Mouse (Mus musculus) cortical plate, adult 2 months (tissue): ENCODE data around the gene Mapt. TPM values are rescaled to one million over a fixed set of nuclear protein-coding genes. Genes with fewer than 3 reads are reported as not detected.
A peak's percentile ranks its signal among the peaks of the same experiment; 100 is the strongest.
"Not testable (repeated sequence)": the region's sequence is repeated elsewhere in the genome, so short reads cannot be mapped to it uniquely, and the experiment has no call there.

Experiments
- H3K27ac ChIP-seq: fragments of 200-500 bp; 2 replicates; pipeline ENCODE4 v1.5.1; 2012; ENCODE audit warnings: low read length, control low read depth, inconsistent platforms; ENCODE audit not compliant: insufficient read depth
- H3K4me1 ChIP-seq: fragments of 200-500 bp; 2 replicates; pipeline ENCODE4 v1.6.1; 2011; ENCODE audit warnings: low read length; ENCODE audit not compliant: control insufficient read depth, insufficient read depth
- H3K4me3 ChIP-seq: fragments of 200-500 bp; 2 replicates; pipeline ENCODE4 v1.5.1; 2011; ENCODE audit warnings: mild to moderate bottlenecking, low read length, control low read depth; ENCODE audit not compliant: insufficient read depth
- CTCF ChIP-seq: fragments of 200-500 bp; IDR thresholded peaks from 2 replicates; pipeline ENCODE4 v1.5.1; 2011; ENCODE audit warnings: mild to moderate bottlenecking, control low read depth, low read length; ENCODE audit not compliant: insufficient read depth; ENCODE audit errors: extremely low read depth
- POLR2A ChIP-seq: fragments of 200-500 bp; IDR thresholded peaks from 2 replicates; pipeline ENCODE4 v1.6.1; 2011; ENCODE audit warnings: mild to moderate bottlenecking, low read length, control low read depth; ENCODE audit not compliant: insufficient read depth; ENCODE audit errors: extremely low read depth
- polyA plus RNA-seq: library from polyadenylated mRNA; depleted of rRNA; stranded (reverse); fragments of >200 nt; gene quantifications from 2 replicates; pipeline ENCODE4 v1.2.3, GENCODE M21; 2012

Gene Mapt
- polyA plus RNA-seq, 1 experiment, result 270 TPM

DNA sequence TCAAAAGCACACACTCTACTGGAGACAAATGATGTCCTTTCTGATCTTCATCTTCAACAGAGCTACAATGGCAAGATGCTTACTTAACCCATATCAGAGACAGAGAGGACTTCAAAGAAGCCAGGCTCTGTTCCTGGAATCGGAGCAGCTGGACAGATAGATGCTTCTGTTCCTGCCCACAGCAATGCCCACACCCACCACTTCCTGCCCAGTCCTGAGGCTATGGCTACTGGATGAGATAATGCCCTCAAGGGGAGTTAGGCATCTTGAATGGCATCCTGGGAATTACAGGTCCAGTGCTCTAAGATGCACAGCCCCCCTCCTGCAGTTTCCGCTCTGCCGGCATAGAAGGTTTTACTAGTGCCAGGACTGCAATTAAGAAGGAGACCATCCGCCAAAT, 24.6 kb upstream of the Mapt start:
- Histone ChIP-seq H3K4me1 (no peaks in the 10 kb centered on the region), H3K4me3 (no peak overlapping the region), H3K27ac (no peak overlapping the region)
- no peak for TF ChIP-seq CTCF
- TF ChIP-seq POLR2A, result no peak

DNA sequence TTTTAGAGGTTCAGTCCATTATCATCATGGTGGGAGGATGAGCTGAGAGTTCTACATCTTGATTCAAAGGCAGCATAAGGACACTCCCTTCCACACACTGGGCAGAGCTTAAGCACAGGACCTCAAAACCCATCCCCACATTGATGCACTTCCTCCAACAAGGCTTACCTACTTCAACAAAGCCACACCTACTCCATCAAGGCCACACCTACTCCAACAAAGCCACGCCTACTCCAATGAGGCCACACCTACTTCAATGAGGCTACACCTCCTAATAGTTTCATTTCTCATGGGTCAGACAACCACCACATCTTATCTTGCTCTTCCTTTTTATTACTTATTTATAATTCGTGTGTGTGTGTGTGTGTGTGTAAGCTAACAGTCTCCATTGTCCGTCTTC, 22.1 kb upstream of the Mapt start:
- H3K4me3 ChIP-seq, result no peak overlapping the region
- H3K4me1 ChIP-seq, result no peaks in the 10 kb centered on the region
- TF ChIP-seq CTCF (no peak), POLR2A (no peak)
- no peak overlapping the region for H3K27ac ChIP-seq

DNA sequence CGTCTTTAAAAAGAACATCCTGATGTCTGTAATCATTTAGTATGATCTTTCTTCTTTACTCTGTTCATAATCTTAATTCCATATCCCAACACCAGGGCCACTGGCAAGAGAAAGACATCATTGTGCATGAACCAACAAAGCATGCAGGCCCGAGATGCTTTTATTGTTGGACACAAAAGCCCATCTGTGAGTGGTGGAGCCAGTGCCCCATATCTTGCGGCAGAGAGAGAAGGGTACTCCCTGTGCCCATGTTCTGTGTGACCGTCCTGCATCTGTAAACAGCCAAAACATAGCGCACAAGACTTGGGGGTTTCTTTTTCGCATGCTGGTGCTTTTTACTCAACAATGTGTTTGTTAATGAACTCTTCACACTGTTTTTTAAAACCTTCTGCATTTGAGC, 19.9 kb upstream of the Mapt start:
- H3K4me1 ChIP-seq, result no peaks in the 10 kb centered on the region
- TF ChIP-seq POLR2A, result no peak
- no peak for TF ChIP-seq CTCF
- no peak overlapping the region for H3K4me3 ChIP-seq
- peak overlapping the region; percentile 78; the same call in 1 of the 2 replicates for H3K27ac ChIP-seq

DNA sequence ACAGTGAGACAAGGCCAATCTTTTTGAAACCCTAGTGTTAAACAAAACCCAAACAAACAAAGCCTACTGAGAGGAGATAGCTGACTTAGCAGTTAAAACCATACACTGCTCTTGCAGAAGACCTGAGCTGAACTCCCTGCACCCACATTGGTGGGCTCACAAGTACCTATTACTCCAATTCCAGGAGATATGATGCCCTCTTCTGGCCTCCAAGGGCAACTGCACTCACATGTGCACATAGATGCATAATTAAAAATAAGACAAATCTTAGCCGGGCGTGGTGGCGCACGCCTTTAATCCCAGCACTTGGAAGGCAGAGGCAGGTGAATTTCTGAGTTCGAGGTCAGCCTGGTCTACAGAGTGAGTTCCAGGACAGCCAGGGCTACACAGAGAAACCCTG, 17.1 kb upstream of the Mapt start:
- not testable (repeated sequence) for H3K4me3 ChIP-seq, H3K4me1 ChIP-seq, H3K27ac ChIP-seq

DNA sequence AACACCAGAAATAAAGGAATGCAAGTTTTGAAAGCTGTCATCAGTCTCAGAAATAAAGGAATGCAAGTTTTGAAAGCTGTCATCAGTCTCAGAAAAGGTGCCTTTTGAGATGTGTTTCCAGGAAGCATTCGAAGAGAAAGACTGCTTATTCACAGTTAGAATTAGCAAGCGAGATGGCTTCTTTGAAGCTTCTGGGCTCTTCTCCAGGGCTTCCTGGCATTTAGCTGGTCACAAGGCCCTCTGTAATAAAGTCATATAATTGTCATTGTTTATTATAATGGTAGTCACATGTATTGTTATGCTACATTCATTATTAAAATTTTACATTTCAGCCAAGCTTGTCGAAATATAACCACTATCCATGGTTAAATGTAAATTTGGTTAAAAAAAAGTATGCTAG, 13.1 kb upstream of the Mapt start:
- Histone ChIP-seq H3K27ac (no peak overlapping the region), H3K4me1 (no peaks in the 10 kb centered on the region), H3K4me3 (no peak overlapping the region)
- TF ChIP-seq CTCF (no peak), POLR2A (no peak)

DNA sequence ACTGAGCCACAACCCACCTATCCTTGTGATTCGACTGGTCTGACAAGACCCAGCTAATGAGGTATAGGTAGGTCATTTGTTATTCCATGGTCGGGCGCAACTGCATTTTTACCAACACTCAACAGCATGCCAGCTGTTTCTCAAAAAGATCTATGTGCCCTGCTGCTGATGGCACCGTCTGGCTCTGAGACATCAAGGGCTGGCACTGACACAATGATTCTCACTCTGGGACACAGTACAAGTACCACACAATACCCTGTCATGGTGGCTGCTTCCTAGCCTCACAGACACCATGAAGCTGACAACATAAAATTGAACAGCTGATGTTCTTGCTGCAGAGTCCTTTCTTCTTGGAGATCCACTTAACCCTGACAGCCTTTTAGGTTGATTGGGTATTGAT, 10.9 kb upstream of the Mapt start:
- H3K4me3 ChIP-seq, result no peak overlapping the region
- no peaks in the 10 kb centered on the region for H3K4me1 ChIP-seq
- TF ChIP-seq POLR2A (no peak), CTCF (no peak)
- 0 out of 2 replicates have a peak overlapping the region, but pooled peaks have one; percentile 32 for H3K27ac ChIP-seq

DNA sequence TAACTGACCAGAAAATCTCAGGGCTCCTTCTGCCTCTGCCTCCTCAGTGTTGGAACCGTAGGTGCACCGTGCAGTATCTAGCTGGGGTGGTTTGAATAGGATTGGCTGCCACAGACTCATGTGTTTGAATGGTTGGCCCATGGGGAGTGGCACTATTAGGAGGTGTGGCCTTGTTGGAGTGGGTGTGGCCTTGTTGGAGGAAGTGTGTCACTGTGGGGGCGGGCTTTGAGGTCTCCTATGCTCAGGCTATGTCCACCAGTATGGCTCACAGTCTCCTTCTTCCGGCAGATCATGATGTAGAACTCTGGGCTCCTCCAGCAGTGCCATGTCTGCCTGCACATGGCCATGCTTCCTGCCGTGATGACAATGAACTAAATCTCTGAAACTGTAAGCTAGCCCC, 9.4 kb upstream of the Mapt start:
- TF ChIP-seq POLR2A, result no peak
- no peak for TF ChIP-seq CTCF
- H3K27ac ChIP-seq, result no peak overlapping the region
- H3K4me3 ChIP-seq, result no peak overlapping the region
- no peaks in the 10 kb centered on the region for H3K4me1 ChIP-seq

DNA sequence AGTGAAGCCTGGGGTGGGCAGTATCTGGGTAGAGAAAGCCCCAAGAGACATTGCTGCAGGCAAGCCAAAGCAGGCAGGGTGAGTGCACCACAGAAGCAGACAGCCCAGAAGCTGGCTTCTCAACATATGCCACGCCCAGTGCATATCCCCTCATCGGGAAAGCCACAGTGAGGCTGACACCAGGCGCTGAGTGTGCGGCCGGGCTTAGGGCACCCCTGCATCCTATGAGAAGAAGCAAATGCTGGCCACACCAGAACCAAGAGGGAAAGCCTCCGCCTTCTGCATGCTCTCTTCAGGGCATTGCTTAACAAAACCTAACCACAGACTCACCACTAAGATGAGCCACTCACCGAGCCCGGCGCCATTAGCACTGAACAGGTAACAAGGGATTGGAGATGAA, 7.9 kb upstream of the Mapt start:
- no peak overlapping the region for H3K27ac ChIP-seq
- H3K4me3 ChIP-seq, result no peak overlapping the region
- no peaks in the 10 kb centered on the region for H3K4me1 ChIP-seq
- TF ChIP-seq CTCF (no peak), POLR2A (no peak)

DNA sequence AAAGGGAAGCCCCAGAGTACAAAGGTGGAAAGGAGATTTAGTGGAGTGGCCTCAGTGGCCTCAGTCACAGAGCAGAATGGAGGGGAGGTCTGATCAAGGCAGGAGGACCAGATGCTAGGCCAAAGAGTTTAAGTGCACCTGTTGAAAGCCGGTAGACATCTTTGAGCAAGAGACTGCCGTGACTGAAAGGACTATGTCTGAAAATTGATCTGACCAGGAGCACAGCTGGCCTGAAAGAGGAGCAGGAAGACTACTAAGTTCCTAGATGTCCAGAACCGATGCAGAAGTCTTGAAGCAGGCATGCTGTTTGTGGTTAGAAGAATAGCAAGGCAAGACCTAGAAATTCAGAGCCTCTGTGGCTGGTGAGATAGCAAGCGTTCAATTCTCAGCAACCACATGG, 1.8 kb upstream of the Mapt start:
- H3K4me3 ChIP-seq, result no peak overlapping the region
- H3K4me1 ChIP-seq, result no peaks in the 10 kb centered on the region
- no peak overlapping the region for H3K27ac ChIP-seq
- TF ChIP-seq POLR2A (no peak), CTCF (0 out of 2 replicates have a peak, but pooled peaks have one; percentile 6)

DNA sequence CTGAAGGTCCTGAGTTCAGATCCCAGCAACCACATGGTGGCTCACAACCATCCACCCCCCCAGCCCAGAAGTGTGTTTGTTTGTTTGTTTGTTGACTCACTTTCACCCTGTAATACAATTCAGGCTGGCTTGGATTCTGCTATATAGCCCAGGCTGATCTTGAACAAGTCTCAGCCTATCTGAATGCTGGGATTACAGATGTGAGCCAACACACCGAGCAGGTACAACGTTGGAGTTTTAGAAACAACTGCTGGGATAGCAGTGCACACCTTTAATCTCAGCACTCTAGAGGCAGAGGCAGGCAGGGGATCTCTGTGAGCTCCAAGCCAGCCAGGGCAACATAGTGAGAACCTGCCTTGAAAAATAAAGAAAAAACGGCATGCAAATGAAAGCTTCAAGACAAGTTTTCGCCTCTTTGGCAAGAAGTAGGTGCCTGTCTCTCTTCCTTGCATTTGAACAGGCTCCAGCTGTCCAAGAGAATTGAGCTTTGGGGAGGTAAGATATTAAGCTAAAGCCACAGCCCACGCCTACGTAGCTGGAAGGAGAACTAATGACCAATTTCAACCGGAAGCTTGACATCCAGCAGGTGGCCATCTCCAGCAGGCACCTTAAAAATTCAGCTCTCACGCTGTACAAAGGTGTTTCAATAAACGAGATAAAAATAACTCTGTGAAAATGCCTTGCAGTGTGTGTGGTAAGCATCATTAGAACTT, 968 bp upstream of the Mapt start:
- peak overlapping the region; percentile 97; the same call in 1 of the 2 replicates for H3K4me3 ChIP-seq
- peaks cover 3% of the 10 kb centered on the region for H3K4me1 ChIP-seq
- TF ChIP-seq CTCF (no peak), POLR2A (no peak)
- H3K27ac ChIP-seq, result no peak overlapping the region
